28 mouse cellular contexts compared by ENCODE assay signal in genomic region chr15:78161946-78162345, GRCm38 (mm10). TPM values are rescaled to one million over a fixed set of nuclear protein-coding genes. Genes with fewer than 3 reads are reported as not detected.
"Had no signal": no experiment of that assay in that cellular context is flagged by ENCODE, and none has a peak within 500 bp of the region (broad histone marks: within the 10 kb centered on the region; RNA-seq: fewer than 3 reads in every experiment).

No protein-coding gene starts in this region.

- H3K4me2 ChIP-seq: limb, embryonic 13.5 days; liver, embryonic 12.5 days; liver, embryonic 15.5 days; lung, embryonic 15.5 days; midbrain, embryonic 13.5 days; stomach, embryonic 15.5 days had no signal

- H3K4me3 ChIP-seq: layer of hippocampus, adult 2 months; limb, embryonic 10.5 days; limb, embryonic 13.5 days; liver, embryonic 12.5 days; liver, embryonic 15.5 days; lung, embryonic 15.5 days; megakaryocyte, embryonic 14.5 days; midbrain, embryonic 10.5 days; midbrain, embryonic 13.5 days; stomach, embryonic 15.5 days had no signal

- DNase-seq: kidney, adult 18-20 months; kidney, adult 9 months; kidney, postnatal 25 days; layer of hippocampus, adult 9-11 months; liver; lung, adult 18-20 months; lung, postnatal 10 days; lung, postnatal 36 days; right cerebral cortex, adult 18-20 months; right cerebral cortex, postnatal 14 days; right cerebral cortex, postnatal 4 days; thymus, postnatal 36 days had no signal

- ATAC-seq: intestine, embryonic 16.5 days; liver, embryonic 12.5 days; midbrain, embryonic 13.5 days; midbrain, embryonic 16.5 days had no signal

- H3K4me1 ChIP-seq: limb, embryonic 10.5 days; limb, embryonic 13.5 days; liver, embryonic 12.5 days; liver, embryonic 15.5 days; lung, embryonic 15.5 days; megakaryocyte, embryonic 14.5 days; midbrain, embryonic 10.5 days; stomach, embryonic 15.5 days had no signal

- H3K36me3 ChIP-seq: liver, embryonic 15.5 days; lung, embryonic 15.5 days had no signal

- H3K9ac ChIP-seq: limb, embryonic 13.5 days; liver, embryonic 12.5 days; liver, embryonic 15.5 days; lung, embryonic 15.5 days; midbrain, embryonic 13.5 days; stomach, embryonic 15.5 days had no signal

- H3K27ac ChIP-seq: kidney, postnatal 0 days; layer of hippocampus, adult 2 months; limb, embryonic 10.5 days; limb, embryonic 13.5 days; liver, embryonic 12.5 days; liver, embryonic 15.5 days; lung, embryonic 15.5 days; midbrain, embryonic 10.5 days; midbrain, embryonic 13.5 days; stomach, embryonic 15.5 days had no signal

- H3K27me3 ChIP-seq: limb, embryonic 13.5 days; liver, embryonic 12.5 days; liver, embryonic 15.5 days; lung, embryonic 15.5 days; midbrain, embryonic 13.5 days; stomach, embryonic 15.5 days had no signal

- H3K9me3 ChIP-seq: limb, embryonic 10.5 days; limb, embryonic 13.5 days; liver, embryonic 12.5 days; liver, embryonic 15.5 days; lung, embryonic 15.5 days; megakaryocyte, embryonic 14.5 days; midbrain, embryonic 10.5 days; midbrain, embryonic 13.5 days; stomach, embryonic 15.5 days had no signal

RNA-seq across cellular contexts. Expression of gene Cacng2, which starts 42.1 kb away (rescaled TPM):
- polyA plus RNA-seq: kidney, postnatal 0 days; large intestine, adult 2 months; limb, embryonic 10.5 days; limb, embryonic 13.5 days; liver, embryonic 12.5 days; liver, embryonic 15.5 days; lung, embryonic 15.5 days; urinary bladder, adult 2 months had no signal

RNA-seq across cellular contexts. Expression of gene Pvalb, which starts 44.3 kb away (rescaled TPM):
- polyA plus RNA-seq: intestine, embryonic 16.5 days; limb, embryonic 10.5 days; liver, embryonic 12.5 days; liver, embryonic 15.5 days; neural tube, embryonic 11.5 days; urinary bladder, adult 2 months had no signal
